Mouse (Mus musculus) CH12.LX (cell line): ENCODE results near the gene Ift20. TPM values are rescaled to one million over a fixed set of nuclear protein-coding genes. Genes with fewer than 3 reads are reported as not detected.

Experiments
- DNase-seq: peaks from one replicate; pipeline ENCODE4 v3.0.0-alpha.2; 2013; ENCODE audit errors: extremely low read depth
- H3K27ac ChIP-seq: 2 replicates; pipeline ENCODE4 v1.5.1; 2012; ENCODE audit warnings: low read depth, mild to moderate bottlenecking, control low read depth, moderate library complexity; ENCODE audit not compliant: insufficient read depth
- H3K27me3 ChIP-seq: replicated peaks from 2 replicates; pipeline ENCODE3; 2012; ENCODE audit warnings: inconsistent platforms
- H3K36me3 ChIP-seq, 2 experiments: replicated peaks in 1 of 2; 2 replicates each; pipeline versions ENCODE3 to v1.6.1; 2012; ENCODE audit warnings: inconsistent platforms in 1 of 2, low read length in 1 of 2, mild to moderate bottlenecking in 1 of 2, mixed read lengths in 1 of 2, moderate library complexity in 1 of 2; ENCODE audit not compliant: control insufficient read depth in 1 of 2, insufficient read depth in 1 of 2
- H3K4me1 ChIP-seq, 2 experiments: 2 replicates each; pipeline ENCODE4 v1.6.1; 2012; ENCODE audit warnings: inconsistent platforms in 1 of 2, moderate library complexity in 1 of 2; ENCODE audit not compliant: insufficient read depth in 2 of 2, control insufficient read depth in 1 of 2
- H3K4me2 ChIP-seq: 2 replicates; pipeline ENCODE4 v1.6.1; 2012; ENCODE audit warnings: low read depth, mild to moderate bottlenecking, control low read depth; ENCODE audit not compliant: poor library complexity, insufficient read depth, severe bottlenecking
- H3K4me3 ChIP-seq, 3 experiments: fragments of 150-350 bp in 1 of 3; sonication (generic) in 1 of 3; replicated peaks in 1 of 3; 2 replicates each; pipeline versions ENCODE3 to v1.5.1; 2011 to 2012; ENCODE audit warnings: low read depth in 2 of 3, low read length in 2 of 3, mild to moderate bottlenecking in 2 of 3, moderate library complexity in 2 of 3, control low read depth in 1 of 3, improper control_type of control experiment in 1 of 3, inconsistent platforms in 1 of 3, mixed read lengths in 1 of 3; ENCODE audit not compliant: poor library complexity in 1 of 3
- H3K79me2 ChIP-seq: replicated peaks from 2 replicates; pipeline ENCODE4 v1.6.1; 2012; ENCODE audit warnings: mild to moderate bottlenecking, moderate library complexity; ENCODE audit not compliant: control insufficient read depth, poor library complexity, insufficient read depth, severe bottlenecking; ENCODE audit errors: extremely low read depth
- H3K9ac ChIP-seq: 2 replicates; pipeline ENCODE4 v1.6.1; 2012; ENCODE audit warnings: low read depth, mild to moderate bottlenecking, control low read depth, moderate library complexity; ENCODE audit not compliant: insufficient read depth
- H3K9me3 ChIP-seq: replicated peaks from 2 replicates; pipeline ENCODE3; 2012; ENCODE audit warnings: low read length, inconsistent platforms, mixed read lengths
- CHD1 ChIP-seq: IDR thresholded peaks from 2 replicates; pipeline ENCODE4 v1.6.1; 2012; ENCODE audit warnings: low read depth, low read length, improper control_type of control experiment, inconsistent platforms
- CHD2 ChIP-seq: IDR thresholded peaks from 2 replicates; pipeline ENCODE4 v1.6.1; 2011; ENCODE audit warnings: low read length, improper control_type of control experiment
- CTCF ChIP-seq, 2 experiments: IDR thresholded peaks in 1 of 2; conservative IDR thresholded peaks in 1 of 2; 2 replicates each; pipeline ENCODE4 v1.5.1; 2011 to 2012; ENCODE audit warnings: low read depth in 2 of 2, low read length in 2 of 2, improper control_type of control experiment in 1 of 2, inconsistent platforms in 1 of 2, mild to moderate bottlenecking in 1 of 2, moderate library complexity in 1 of 2
- ELF1 ChIP-seq: IDR thresholded peaks from 2 replicates; pipeline ENCODE4 v1.6.1; 2014; ENCODE audit warnings: low read depth, mild to moderate bottlenecking, inconsistent platforms, low read length, improper control_type of control experiment
- GABPA ChIP-seq: IDR thresholded peaks from 2 replicates; pipeline ENCODE4 v1.6.1; 2012; ENCODE audit warnings: low read depth, low read length, improper control_type of control experiment, inconsistent platforms; ENCODE audit not compliant: insufficient replicate concordance
- HCFC1 ChIP-seq: IDR thresholded peaks from 2 replicates; pipeline ENCODE4 v1.6.1; 2012; ENCODE audit warnings: low read depth, mild to moderate bottlenecking, inconsistent platforms, low read length, improper control_type of control experiment
- JUND ChIP-seq: conservative IDR thresholded peaks from 2 replicates; pipeline ENCODE4 v1.6.1; 2011; ENCODE audit warnings: low read depth, low read length, improper control_type of control experiment
- MAX ChIP-seq: IDR thresholded peaks from 2 replicates; pipeline ENCODE4 v1.6.1; 2011; ENCODE audit warnings: low read length, improper control_type of control experiment
- MXI1 ChIP-seq: IDR thresholded peaks from 2 replicates; pipeline ENCODE4 v1.6.1; 2011; ENCODE audit warnings: mild to moderate bottlenecking, low read depth, low read length, improper control_type of control experiment
- MYC ChIP-seq: IDR thresholded peaks from 2 replicates; pipeline ENCODE4 v1.6.1; 2011; ENCODE audit warnings: low read depth, mild to moderate bottlenecking, improper control_type of control experiment, low read length
- RAD21 ChIP-seq: IDR thresholded peaks from 2 replicates; pipeline ENCODE4 v1.6.1; 2011; ENCODE audit warnings: low read depth, mild to moderate bottlenecking, low read length, improper control_type of control experiment, moderate library complexity
- SMC3 ChIP-seq: IDR thresholded peaks from 2 replicates; pipeline ENCODE4 v1.6.1; 2011; ENCODE audit warnings: low read depth, low read length, improper control_type of control experiment
- USF2 ChIP-seq: conservative IDR thresholded peaks from 2 replicates; pipeline ENCODE4 v1.6.1; 2011; ENCODE audit warnings: low read depth, low read length, improper control_type of control experiment
- ZMIZ1 ChIP-seq: IDR thresholded peaks from 2 replicates; pipeline ENCODE4 v1.6.1; 2012; ENCODE audit warnings: low read depth, mild to moderate bottlenecking, inconsistent platforms, low read length, improper control_type of control experiment
- dilution Hi-C: fragments of 300-500 bp; cut with MboI; formaldehyde crosslinking; loops from 2 replicates; pipeline ENCODE4 v1.14.3; 2020; ENCODE audit warnings: low sequenced_read_pairs; ENCODE audit not compliant: extremely low pct_unique_long_range_greater_than_20kb, extremely low pct_ligation_motif_present
- in situ Hi-C: fragments of 300-500 bp; cut with MboI; formaldehyde crosslinking; loops from 3 replicates; pipeline ENCODE4 v1.14.3; 2019; ENCODE audit warnings: low sequenced_read_pairs, low pct_ligation_motif_present, low pct_unique_long_range_greater_than_20kb, mixed read lengths
- polyA plus RNA-seq: library from polyadenylated mRNA; unstranded; fragments of >175 nt; gene quantifications from 2 replicates; pipeline ENCODE4 v1.2.1, GENCODE M21; 2012; ENCODE audit warnings: low read depth; ENCODE audit not compliant: insufficient read length
- total RNA-seq, 2 experiments: library from RNA; depleted of rRNA; stranded (reverse); fragments of 300-350 nt in 1 of 2; fragments of >200 nt in 1 of 2; gene quantifications; 2 replicates each; pipeline ENCODE4 v1.2.3; 2012 to 2014

Gene Ift20
- total and polyA plus RNA-seq, 3 experiments: 124 to 151 (median 136) TPM

- Histone ChIP-seq H3K79me2 (no peaks in the 10 kb centered on the region), H3K9ac (no peak overlapping the region), H3K4me3 (no peak overlapping the region), H3K4me2 (no peak overlapping the region), H3K4me1 (no peaks in the 10 kb centered on the region), H3K27ac (no peak overlapping the region), H3K36me3 (peaks cover 88 to 96% of the 10 kb centered on the region in 2 experiments), H3K9me3 (no peaks in the 10 kb centered on the region), H3K27me3 (no peaks in the 10 kb centered on the region)
- no peak for TF ChIP-seq MXI1
- no peak for TF ChIP-seq MAX
- no peak for TF ChIP-seq GABPA
- in situ Hi-C loops (no loop called here), dilution Hi-C loops (no loop called here)
- no peak for DNase-seq
Measured at GRCm38 (mm10) chr11:78521880-78522279, 14.3 kb upstream of the Ift20 start.

- Histone ChIP-seq H3K27me3 (no peaks in the 10 kb centered on the region), H3K36me3 (peaks cover 91 to 100% of the 10 kb centered on the region in 2 experiments), H3K9me3 (no peaks in the 10 kb centered on the region), H3K27ac (no peak overlapping the region)
- TF ChIP-seq RAD21 (peak; percentile 56), SMC3 (peak; percentile 54), CTCF (conservative IDR thresholded peaks at IDR 0.05 in 1 of 2, IDR thresholded peaks at IDR 0.05 in 1 of 2; ENCODE audit: low read depth in 2 of 2, low read length in 2 of 2) (peak; percentile 29 to 68; a peak in 3 of 4 replicates), MYC (0 out of 2 replicates have a peak, but pooled peaks have one; percentile 24), ZMIZ1 (0 out of 2 replicates have a peak, but pooled peaks have one; percentile 28), USF2 (no peak)
- TF ChIP-seq, all 38 proteins: peak for 5
- in situ Hi-C loops (no loop called here), dilution Hi-C loops (no loop called here)
- no peak overlapping the region for H3K9ac ChIP-seq
- H3K79me2 ChIP-seq: no peaks in the 10 kb centered on the region
- peak; percentile 58 for DNase-seq
- no peaks in the 10 kb centered on the region for H3K4me1 ChIP-seq
- H3K4me2 ChIP-seq: no peak overlapping the region
- H3K4me3 ChIP-seq: no peak overlapping the region
Measured at GRCm38 (mm10) chr11:78522481-78522997, 13.6 kb upstream of the Ift20 start.

GRCm38 (mm10) chr11:78523241-78523955 lies 12.8 kb upstream of the Ift20 start:
- Histone ChIP-seq H3K4me3 (no peak overlapping the region), H3K4me1 (peaks cover 0 to 7% of the 10 kb centered on the region in 2 experiments; a peak in 2 of 4 replicates), H3K27me3 (no peaks in the 10 kb centered on the region), H3K4me2 (no peak overlapping the region), H3K27ac (no peak overlapping the region), H3K79me2 (no peaks in the 10 kb centered on the region), H3K9me3 (no peaks in the 10 kb centered on the region), H3K36me3 (peaks cover 91 to 100% of the 10 kb centered on the region in 2 experiments), H3K9ac (no peak overlapping the region)
- dilution Hi-C loops: no loop called here
- no peak for DNase-seq
- in situ Hi-C loops: no loop called here
- TF ChIP-seq MYC: no peak
- no peak for TF ChIP-seq CTCF (conservative IDR thresholded peaks at IDR 0.05 in 1 of 2, IDR thresholded peaks at IDR 0.05 in 1 of 2; ENCODE audit: low read depth in 2 of 2, low read length in 2 of 2)
- no peak for TF ChIP-seq ELF1
- TF ChIP-seq HCFC1: no peak
- no peak for TF ChIP-seq CHD1
- no peak for TF ChIP-seq CHD2
- TF ChIP-seq MXI1: no peak
- TF ChIP-seq GABPA: no peak
- no peak for TF ChIP-seq JUND
- TF ChIP-seq SMC3: no peak
